Mouse (Mus musculus): ENCODE data around the gene Tmem138. TPM values are rescaled to one million over a fixed set of nuclear protein-coding genes. Genes with fewer than 3 reads are reported as not detected.
A peak's percentile ranks its signal among the peaks of the same experiment; 100 is the strongest.
"Not testable (repeated sequence)": the region's sequence is repeated elsewhere in the genome, so short reads cannot be mapped to it uniquely, and the experiment has no call there.

The Tmem138 gene
- polyA plus RNA-seq, 1 experiment from 2014 or later: 52.2 TPM

DNA sequence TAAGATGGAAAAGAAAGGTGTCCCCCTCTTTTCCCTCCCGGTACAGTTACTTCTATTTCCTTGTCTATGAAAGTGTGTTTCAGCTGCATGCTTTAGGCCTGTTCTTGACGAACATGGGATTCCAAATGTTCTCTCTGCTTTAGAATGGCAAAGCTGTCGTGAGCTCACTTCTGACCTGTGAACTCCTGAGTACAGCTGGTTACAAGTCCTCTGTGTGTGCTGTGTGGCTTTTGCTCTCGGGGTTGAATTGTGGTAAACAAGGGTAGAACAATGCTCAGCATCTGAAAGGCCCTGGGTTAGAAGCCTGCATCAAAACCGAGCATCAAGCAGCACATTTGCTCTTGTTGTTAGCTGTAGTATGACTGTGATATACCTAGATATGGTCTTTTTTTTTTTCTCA is 14.8 kb downstream of the Tmem138 start:
- H3K4me2 ChIP-seq (replicated peaks): no peak overlapping the region
- H3K36me3 ChIP-seq: no peaks in the 10 kb centered on the region
- H3K27me3 ChIP-seq: 0 out of 2 replicates have a peak, but pooled peaks cover 2% of the 10 kb centered on the region
- no peaks in the 10 kb centered on the region for H3K9me3 ChIP-seq
- H3K27ac ChIP-seq: no peak overlapping the region
- no peak overlapping the region for H3K4me3 ChIP-seq (replicated peaks)
- no peaks in the 10 kb centered on the region for H3K4me1 ChIP-seq (replicated peaks)
- no peak for ATAC-seq
- WGBS: 57% methylated on average over 5 of the region's 5 CpGs
- no peak overlapping the region for H3K9ac ChIP-seq (replicated peaks)

DNA sequence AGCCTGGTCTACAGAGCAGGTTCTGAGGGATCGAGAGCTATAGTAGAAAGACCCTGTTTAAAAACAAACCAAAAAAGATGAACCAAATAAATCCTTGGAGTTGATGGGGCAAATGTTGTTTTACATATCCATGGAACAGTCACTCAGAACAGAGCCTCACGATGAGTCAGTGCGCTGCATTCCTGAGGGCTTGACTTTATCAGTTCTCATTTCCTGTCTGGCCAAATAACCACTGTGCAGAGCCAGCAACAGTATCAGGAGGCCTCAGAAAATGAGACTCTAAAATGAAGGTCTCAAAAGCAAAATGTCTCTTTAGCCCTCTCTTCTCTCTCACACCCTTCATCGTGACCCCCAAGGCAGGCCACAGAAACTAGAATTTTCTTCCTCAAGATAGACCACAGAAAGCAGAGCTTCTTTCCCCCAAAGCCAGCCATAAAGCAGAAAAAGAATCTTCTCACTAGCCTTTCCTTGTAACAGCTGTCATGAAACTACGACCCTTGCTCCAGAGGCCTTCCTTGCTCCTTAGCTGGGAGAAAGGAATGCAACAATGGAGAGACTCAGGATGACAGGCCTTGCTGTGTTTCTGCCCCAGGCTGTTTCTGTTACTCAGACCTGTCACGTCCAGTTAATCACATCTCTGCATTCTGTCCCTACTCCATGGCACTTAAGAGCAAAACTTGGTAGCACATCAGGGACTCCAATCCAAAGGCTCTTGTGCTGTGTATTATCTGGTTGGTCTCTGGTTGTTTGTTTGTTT is 15.4 kb downstream of the Tmem138 start:
- 0 out of 2 replicates have a peak overlapping the region, but pooled peaks have one; percentile 16 for H3K9ac ChIP-seq (replicated peaks)
- 68% methylated on average over 6 of the region's 6 CpGs for WGBS
- H3K27me3 ChIP-seq: 0 out of 2 replicates have a peak, but pooled peaks cover 2% of the 10 kb centered on the region
- H3K4me3 ChIP-seq (replicated peaks): no peak overlapping the region
- H3K9me3 ChIP-seq: no peaks in the 10 kb centered on the region
- H3K4me2 ChIP-seq (replicated peaks): no peak overlapping the region
- H3K27ac ChIP-seq: no peak overlapping the region
- H3K36me3 ChIP-seq: no peaks in the 10 kb centered on the region
- peaks cover 1% of the 10 kb centered on the region for H3K4me1 ChIP-seq (replicated peaks)
- no peak for ATAC-seq

DNA sequence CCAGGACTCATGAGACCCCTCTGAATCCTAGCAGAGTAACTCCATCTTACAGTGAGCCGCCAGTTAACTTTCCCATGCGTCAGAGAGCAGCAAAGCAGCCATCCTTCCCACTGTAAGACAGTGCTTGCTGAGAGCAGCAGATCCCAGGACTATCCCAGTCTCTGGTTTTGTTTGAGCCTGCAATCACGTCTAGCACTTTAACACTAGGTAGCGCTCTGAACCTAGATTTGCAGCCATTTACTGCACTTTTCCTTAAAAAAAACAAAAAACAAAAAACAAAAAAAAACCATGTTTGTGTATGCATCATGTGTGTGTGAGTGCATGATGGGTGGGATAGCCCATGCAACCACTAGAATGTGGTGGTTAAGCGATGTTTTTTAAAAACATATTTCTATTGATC is 17.1 kb downstream of the Tmem138 start:
- 40% methylated on average over 5 of the region's 5 CpGs for WGBS
- Histone ChIP-seq H3K9ac (replicated peaks) (no peak overlapping the region), H3K36me3 (no peaks in the 10 kb centered on the region), H3K27ac (no peak overlapping the region), H3K4me1 (replicated peaks) (peaks cover 12% of the 10 kb centered on the region), H3K4me2 (replicated peaks) (no peak overlapping the region), H3K27me3 (0 out of 2 replicates have a peak, but pooled peaks cover 2% of the 10 kb centered on the region), H3K9me3 (no peaks in the 10 kb centered on the region), H3K4me3 (replicated peaks) (no peak overlapping the region)
- ATAC-seq: no peak

DNA sequence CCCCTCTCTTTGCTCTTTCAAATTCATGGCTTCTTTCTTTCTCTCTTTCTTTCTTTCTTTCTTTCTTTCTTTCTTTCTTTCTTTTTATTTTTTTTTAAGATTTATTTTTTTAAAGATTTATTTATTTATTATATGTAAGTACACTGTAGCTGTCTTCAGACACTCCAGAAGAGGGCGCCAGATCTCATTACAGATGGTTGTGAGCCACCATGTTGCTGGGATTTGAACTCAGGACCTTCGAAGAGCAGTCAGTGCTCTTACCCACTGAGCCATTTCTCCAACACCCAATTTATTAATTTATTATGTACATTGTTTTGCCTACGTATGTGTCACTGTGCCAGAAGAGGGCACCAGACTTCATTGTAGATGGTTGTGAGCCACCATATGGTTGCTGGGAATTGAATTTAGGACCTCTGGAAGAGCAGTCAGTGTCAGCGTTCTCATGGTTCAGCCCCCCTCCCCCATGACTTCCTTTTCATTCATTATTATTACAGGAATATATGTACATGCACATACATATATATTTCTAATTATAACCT is 19.3 kb downstream of the Tmem138 start:
- not testable (repeated sequence) for H3K36me3 ChIP-seq; H3K9me3 ChIP-seq; H3K27ac ChIP-seq; H3K4me2 ChIP-seq (replicated peaks); H3K27me3 ChIP-seq; H3K9ac ChIP-seq (replicated peaks); ATAC-seq; H3K4me3 ChIP-seq (replicated peaks)
- WGBS: 66% methylated on average over 4 of the region's 4 CpGs
- peaks cover 25% of the 10 kb centered on the region for H3K4me1 ChIP-seq (replicated peaks)

DNA sequence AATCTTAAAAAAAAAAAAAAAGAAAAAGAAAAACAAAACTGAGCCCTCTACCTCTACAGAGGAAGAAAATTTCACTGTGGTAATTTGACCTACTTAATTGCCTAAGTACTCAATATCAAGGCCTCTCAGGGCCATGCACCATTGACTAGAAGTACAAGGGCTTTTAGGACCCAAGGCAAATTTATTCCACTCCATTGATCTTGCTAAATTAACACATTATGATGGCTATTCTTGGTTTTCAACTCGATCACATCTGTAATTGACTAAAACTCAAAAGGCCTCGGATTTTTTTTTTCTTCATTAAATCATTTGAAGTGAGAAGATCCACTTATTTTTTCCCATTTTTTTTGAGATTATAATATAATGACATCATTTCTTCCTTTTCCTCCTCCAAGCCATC is 19.7 kb downstream of the Tmem138 start:
- 86% methylated on average over 2 of the region's 2 CpGs for WGBS

DNA sequence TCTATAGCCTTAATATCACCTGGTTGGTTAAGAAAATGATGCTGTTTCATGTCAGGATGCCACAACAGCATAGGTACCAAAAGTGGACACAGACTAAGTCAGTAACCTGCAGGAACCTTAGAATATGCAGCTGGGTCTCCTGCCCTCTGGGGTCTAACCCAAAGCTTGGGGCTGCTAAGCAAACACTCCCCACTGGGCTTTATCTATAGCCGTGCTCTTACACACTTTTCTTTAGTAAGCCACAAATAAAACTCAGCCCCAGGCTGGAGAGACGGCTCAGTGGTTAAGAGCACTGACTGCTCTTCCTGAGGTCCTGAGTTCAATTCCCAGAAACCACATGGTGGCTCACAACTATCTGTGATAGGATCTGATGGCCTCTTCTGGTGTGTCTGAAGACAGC is 20.2 kb downstream of the Tmem138 start:
- Histone ChIP-seq H3K9ac (replicated peaks) (no peak overlapping the region), H3K36me3 (peaks cover 12% of the 10 kb centered on the region), H3K27ac (no peak overlapping the region), H3K27me3 (no peaks in the 10 kb centered on the region), H3K4me2 (replicated peaks) (no peak overlapping the region), H3K4me1 (replicated peaks) (peaks cover 25% of the 10 kb centered on the region), H3K9me3 (no peaks in the 10 kb centered on the region), H3K4me3 (replicated peaks) (no peak overlapping the region)
- 71% methylated on average over 2 of the region's 2 CpGs for WGBS
- ATAC-seq: no peak

More for the DNA sequence above, 19.7 kb downstream of the Tmem138 start:
- Histone ChIP-seq H3K36me3 (peaks cover 7% of the 10 kb centered on the region; the same call in 1 of the 2 replicates), H3K27me3 (no peaks in the 10 kb centered on the region), H3K4me3 (replicated peaks) (no peak overlapping the region), H3K9ac (replicated peaks) (no peak overlapping the region), H3K4me2 (replicated peaks) (no peak overlapping the region), H3K4me1 (replicated peaks) (peaks cover 25% of the 10 kb centered on the region), H3K9me3 (no peaks in the 10 kb centered on the region), H3K27ac (no peak overlapping the region)
- no peak for ATAC-seq

DNA sequence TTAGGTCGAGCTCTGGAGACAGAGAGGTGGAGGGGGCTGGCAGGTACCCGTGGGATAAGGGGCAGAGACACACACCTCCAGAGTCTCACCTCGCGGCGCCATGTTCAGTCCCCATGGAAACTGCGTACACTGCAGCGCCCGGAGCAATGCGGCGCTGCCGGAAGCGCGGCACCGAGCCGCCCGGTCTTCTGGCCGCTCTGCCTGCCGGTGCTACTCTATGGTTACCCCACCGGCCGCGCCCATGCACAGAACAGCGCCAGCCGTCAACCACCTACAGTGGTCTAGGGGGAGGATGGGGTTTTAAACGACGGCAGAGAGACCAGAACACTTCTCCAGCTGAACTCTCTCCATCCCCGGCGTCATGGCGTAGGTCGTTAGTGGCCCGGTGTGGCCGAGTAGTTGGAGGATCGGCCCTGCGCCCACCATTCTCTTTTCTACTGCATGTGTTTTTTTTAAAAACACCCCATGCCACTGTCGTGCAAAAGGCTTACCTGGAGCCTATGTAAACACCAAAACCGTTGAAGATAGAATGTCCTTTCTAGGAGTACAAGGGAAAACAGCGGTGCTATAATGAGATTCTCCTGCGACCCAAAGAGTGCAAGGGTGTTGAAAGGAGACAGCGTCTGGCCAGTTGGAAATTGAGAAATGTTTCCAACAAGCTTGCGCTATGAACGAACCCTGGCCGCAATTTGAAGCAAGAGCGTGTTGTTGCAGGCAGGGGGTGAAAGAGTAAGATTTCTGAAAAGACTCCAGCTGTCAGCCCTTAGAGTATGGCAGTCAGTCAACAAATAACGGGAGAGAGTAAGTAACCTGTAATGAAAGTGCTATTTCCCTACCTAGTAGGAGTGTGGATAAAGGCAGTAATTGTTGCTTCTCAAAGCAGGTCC is 21.3 kb downstream of the Tmem138 start, which contains the start of gene Tmem216:
Gene Tmem216, minus strand, starts transcription at position 615 of the 887 bp plus-strand sequence.
- Histone ChIP-seq H3K4me3 (replicated peaks) (peak within 1 kb of the TSS; percentile 68), H3K36me3 (peaks cover 23% of the 10 kb centered on the region), H3K27me3 (no peaks in the 10 kb centered on the region), H3K9me3 (no peaks in the 10 kb centered on the region), H3K9ac (replicated peaks) (peak within 1 kb of the TSS; percentile 64), H3K27ac (peak within 1 kb of the TSS; percentile 90), H3K4me2 (replicated peaks) (peak within 1 kb of the TSS; percentile 65), H3K4me1 (replicated peaks) (peaks cover 25% of the 10 kb centered on the region)
- WGBS: 1% methylated on average over 43 of the region's 43 CpGs
- ATAC-seq: peak; percentile 100

DNA sequence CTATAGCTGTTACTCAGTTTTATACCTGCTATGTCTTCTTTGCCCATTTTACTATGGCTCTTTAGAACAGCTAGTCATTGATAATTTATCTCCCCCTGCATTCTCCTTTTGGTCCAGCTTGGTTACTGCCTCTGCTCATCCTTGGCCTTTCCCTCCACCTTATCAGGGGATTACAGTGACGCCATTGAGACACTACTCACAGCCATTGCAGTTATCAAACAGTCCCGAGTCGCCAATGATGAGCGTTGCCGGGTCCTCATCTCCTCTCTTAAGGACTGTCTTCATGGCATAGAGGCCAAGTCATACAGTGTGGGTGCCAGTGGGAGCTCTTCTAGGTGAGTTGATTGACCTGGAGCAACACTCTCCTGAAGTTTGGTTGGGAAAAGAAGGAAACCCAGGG is 37.7 kb downstream of the Tmem138 start:
- no peak overlapping the region for H3K4me3 ChIP-seq (replicated peaks)
- H3K9me3 ChIP-seq: no peaks in the 10 kb centered on the region
- H3K9ac ChIP-seq (replicated peaks): no peak overlapping the region
- no peaks in the 10 kb centered on the region for H3K27me3 ChIP-seq
- no peak overlapping the region for H3K27ac ChIP-seq
- 95% methylated on average over 5 of the region's 5 CpGs for WGBS
- H3K36me3 ChIP-seq: peaks cover 85% of the 10 kb centered on the region
- no peak for ATAC-seq
- H3K4me2 ChIP-seq (replicated peaks): no peak overlapping the region
- no peaks in the 10 kb centered on the region for H3K4me1 ChIP-seq (replicated peaks)

DNA sequence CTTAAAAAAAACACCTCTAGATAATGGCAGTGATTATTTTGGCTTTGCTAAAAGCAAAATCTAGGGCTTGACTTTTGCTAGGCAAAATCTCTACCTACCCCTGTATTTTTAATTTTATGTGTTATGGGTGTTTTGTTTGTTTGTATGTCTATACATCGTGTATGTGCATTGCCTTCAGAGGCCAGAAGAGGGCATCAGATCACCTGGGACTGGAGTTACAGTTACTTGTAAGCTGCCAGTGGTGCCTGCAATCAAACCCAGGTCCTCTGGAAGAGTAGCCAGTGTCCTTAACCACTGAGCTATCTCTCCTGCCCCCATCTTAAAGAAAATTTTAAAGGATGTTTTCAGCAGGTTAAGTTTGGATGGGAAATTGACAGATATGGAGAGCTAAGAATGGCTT is 47.1 kb downstream of the Tmem138 start:
- H3K9me3 ChIP-seq: no peaks in the 10 kb centered on the region

DNA sequence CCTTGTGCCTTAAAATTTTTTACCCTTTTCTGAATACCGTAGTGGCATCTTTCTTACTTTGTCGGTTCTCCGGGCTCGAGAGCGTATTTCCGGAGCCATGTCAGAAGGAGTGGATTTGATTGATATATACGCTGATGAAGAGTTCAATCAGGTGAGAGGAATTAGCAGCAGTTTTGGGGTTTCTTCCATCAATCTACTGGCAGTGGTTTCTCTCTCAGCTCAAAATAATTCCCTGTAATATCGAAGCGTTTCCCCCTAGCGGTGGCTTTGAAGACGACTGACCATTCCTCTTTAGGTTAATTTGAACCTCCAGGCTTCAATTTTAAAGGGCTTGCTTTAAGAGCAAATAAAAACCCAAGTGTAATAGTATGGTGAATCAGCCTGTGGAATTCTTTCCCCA is 51.3 kb downstream of the Tmem138 start, which contains the start of gene Sdhaf2:
Gene Sdhaf2, minus strand, starts transcription at position 233 of the 400 bp plus-strand sequence.
- peak within 1 kb of the TSS; percentile 85 for H3K4me2 ChIP-seq (replicated peaks)
- peak within 1 kb of the TSS; percentile 97 for H3K27ac ChIP-seq
- H3K9ac ChIP-seq (replicated peaks): peak within 1 kb of the TSS; percentile 98
- peaks cover 34% of the 10 kb centered on the region for H3K4me1 ChIP-seq (replicated peaks)
- H3K4me3 ChIP-seq (replicated peaks): peak within 1 kb of the TSS; percentile 98
- ATAC-seq: no peak
- H3K36me3 ChIP-seq: peaks cover 17% of the 10 kb centered on the region
- WGBS: under 1% methylated on average over 11 of the region's 11 CpGs
- no peaks in the 10 kb centered on the region for H3K27me3 ChIP-seq
- H3K9me3 ChIP-seq: no peaks in the 10 kb centered on the region

More for the DNA sequence above, 47.1 kb downstream of the Tmem138 start:
- no peak overlapping the region for H3K4me3 ChIP-seq (replicated peaks)
- H3K4me2 ChIP-seq (replicated peaks): no peak overlapping the region
- no peak for ATAC-seq
- peaks cover 52% of the 10 kb centered on the region for H3K36me3 ChIP-seq
- 97% methylated on average over 1 of the region's 1 CpGs for WGBS
- H3K9ac ChIP-seq (replicated peaks): no peak overlapping the region
- H3K27ac ChIP-seq: no peak overlapping the region
- peaks cover 20% of the 10 kb centered on the region for H3K4me1 ChIP-seq (replicated peaks)
- H3K27me3 ChIP-seq: no peaks in the 10 kb centered on the region

DNA sequence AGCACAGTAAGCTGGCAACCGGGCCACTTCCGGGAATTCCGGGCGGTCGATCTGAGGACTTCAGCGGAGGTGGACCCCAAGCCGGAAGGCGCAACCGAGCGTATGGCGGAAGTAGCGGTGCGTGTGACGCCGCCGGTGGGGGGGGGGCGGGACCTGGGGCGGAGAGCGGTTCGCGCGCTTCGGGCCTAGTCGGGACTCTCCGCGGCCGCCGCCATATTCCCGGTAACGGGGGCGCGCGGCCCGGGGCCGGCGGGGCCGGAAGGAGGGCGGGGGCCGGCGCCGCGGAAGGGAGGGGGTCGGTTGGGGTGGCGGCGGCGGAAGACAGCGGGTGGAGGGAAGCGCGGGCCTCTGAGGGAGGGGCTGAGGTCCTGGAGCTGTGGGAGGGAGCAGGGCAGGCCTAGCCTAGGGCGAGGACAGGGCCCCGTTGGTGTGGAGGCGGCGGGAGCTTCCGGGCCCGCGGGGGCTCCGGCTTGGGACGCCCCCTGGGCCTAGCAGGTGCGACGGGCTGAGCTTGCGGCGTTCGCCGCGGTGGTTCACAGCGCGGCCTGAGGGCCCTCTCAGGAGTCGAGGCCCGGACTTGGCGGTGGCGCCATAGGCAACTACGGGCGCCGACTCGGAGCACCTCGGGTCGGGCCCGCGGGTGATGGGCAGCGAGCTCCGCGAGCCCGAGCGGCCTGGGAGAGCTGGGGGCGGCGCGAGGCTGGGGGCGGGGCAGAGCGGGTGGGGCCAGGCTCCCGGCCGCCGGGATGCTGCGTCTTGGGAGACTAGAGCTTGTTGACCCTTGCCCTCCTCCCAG is 51.9 kb downstream of the Tmem138 start, which contains the start of gene Cpsf7:
Gene Cpsf7, plus strand, starts transcription at position 161 of the 796 bp plus-strand sequence.
- peaks cover 11% of the 10 kb centered on the region for H3K36me3 ChIP-seq
- WGBS: under 1% methylated on average over 85 of the region's 93 CpGs
- H3K4me2 ChIP-seq (replicated peaks): peak within 1 kb of the TSS; percentile 85
- H3K27ac ChIP-seq: peak within 1 kb of the TSS; percentile 97
- H3K27me3 ChIP-seq: no peaks in the 10 kb centered on the region
- peak within 1 kb of the TSS; percentile 98 for H3K9ac ChIP-seq (replicated peaks)
- peaks cover 34% of the 10 kb centered on the region for H3K4me1 ChIP-seq (replicated peaks)
- H3K9me3 ChIP-seq: no peaks in the 10 kb centered on the region
- peak within 1 kb of the TSS; percentile 98 for H3K4me3 ChIP-seq (replicated peaks)
- peak; percentile 97 for ATAC-seq

Measured in midbrain, embryonic 13.5 days (tissue).